Mouse (Mus musculus) ovary, adult 18-20 months (tissue): Measurements from ENCODE around the gene Spred1.

Experiments
- DNase-seq: peaks from one replicate; pipeline ENCODE4 v3.0.0; 2022; ENCODE audit warnings: low spot score, mixed read lengths

The Spred1 gene

DNA sequence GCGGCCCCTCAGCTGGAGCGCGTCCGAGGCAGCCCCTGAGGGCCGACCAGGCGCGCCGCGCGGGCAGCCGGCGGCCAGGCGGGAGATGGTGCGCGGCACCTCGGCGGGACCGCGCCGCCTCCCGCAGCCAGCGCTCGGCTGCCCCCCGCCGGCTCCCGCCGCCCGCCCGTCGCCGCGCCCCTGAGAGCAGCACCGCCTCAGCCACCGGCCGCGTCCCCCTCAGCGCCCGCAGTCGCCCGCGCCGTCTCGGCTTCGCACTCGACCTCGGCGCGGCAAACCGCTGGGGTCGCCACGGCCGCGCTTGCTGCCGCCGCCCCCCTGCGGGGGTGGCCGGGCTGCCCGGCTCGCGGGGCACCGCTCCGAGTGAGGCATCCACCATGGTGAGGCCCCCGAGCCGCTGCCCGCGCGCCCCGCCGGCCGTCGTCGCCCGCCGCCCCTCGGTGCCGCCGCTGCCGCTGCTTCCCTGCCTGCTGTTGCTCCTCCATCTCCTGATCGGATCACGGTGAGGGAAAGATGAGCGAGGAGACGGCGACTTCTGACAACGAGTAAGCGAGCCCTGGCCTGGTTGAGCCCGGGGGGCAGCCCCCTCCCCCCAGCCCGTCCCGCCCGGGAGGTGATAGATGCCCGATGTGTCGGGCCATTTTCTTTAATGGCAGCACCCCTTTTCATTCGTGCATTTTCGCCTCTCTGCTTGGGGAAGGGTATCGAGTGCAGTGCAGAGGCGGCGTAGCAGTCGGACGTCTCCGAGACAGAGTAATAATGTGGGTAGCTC lies at the start of gene Spred1:
Gene Spred1, plus strand, starts transcription at position 163 of the 772 bp plus-strand sequence.
- DNase-seq: no peak

DNA sequence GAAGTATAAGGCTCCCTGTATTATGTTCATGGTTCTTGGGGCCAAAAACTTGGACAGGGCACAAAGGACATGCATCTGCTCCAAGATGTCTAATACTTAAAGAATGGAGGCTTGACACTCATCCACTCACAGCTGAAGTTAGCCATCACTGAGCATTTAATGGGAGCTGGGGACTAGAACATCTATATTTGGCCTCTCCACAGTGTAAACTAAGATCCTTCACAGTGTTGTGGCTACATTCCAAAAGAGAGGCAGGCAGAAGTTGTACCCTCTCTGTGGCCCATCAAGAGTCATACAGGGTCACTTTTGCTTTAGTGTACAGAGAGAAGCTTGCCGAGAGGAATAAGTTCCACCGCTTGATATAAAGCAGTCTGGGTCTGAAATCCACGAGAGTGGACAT lies 49.6 kb upstream of the Spred1 start:
- DNase-seq: no peak

DNA sequence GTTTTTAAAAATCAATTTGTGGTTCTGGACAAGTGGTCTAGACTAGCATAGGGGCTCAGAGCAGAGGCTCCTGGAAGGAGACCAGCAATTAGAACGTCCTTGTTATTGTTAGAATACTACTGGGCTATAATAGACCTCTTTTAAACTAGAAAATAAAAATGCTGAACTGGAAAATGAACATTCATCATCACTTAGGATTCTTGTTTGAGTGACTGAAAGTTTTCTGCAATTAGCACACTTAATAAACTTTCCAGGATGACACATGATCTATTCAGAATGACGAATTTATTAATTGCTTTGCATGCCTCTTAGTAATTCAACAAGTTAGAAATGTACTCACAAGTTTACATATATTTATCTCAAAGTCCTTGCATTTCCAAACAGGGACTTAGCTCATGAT lies 42.5 kb upstream of the Spred1 start:
- no peak for DNase-seq

DNA sequence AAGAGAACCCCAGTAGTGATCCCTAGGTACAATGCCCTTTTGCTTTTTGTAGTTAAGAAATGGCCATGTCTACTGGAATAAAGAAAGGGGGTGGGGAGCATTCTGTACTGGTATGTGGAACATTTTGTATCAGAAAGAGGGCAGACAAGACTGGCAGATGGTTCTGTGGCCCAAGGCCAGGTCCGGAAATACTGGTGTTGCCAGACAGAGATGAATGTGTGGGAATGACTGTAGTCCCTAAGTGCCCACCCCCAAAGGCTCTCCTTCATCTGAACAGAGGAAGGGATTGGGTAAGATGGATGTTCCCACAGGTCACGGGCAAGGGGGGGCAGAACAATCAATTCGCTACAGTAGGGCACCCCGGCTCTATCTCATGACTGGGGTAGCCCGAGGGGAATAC lies 41.6 kb upstream of the Spred1 start:
- no peak for DNase-seq

DNA sequence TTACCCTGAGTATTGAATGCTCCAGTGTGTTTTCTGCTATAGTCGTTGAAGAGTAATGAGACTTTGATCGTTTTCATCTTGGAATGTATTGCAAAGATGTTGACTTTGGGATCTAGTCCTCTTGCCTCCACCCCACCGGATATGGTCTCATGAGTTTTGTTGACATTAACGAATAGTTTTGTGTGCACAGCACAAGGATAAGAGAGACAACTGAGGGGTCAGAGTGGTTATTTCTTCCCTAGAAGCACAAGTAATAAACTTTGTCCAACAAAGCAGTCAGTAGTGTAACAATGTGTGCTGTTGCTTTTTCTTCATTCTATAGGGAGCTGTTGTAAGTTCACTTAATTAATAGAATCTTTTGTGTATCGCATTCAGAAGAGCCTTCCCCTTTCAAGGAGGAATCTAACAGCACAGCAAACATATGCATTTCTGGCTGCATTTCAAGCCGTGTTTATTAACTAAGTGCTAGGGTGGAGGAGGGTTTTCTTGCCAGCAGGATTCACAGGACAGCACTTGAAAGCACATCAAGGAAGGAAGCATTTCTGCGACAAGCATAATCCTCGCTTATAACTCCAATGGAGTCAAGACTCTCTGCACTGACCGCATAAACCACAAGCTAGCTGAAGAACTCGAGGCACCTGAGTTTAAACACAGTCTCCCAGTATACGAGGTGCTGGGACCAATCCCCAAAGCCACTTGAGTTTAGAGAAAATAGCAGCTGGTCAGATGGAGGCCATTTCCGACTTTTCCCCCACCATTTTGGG lies 35.0 kb upstream of the Spred1 start:
- DNase-seq: no peak

DNA sequence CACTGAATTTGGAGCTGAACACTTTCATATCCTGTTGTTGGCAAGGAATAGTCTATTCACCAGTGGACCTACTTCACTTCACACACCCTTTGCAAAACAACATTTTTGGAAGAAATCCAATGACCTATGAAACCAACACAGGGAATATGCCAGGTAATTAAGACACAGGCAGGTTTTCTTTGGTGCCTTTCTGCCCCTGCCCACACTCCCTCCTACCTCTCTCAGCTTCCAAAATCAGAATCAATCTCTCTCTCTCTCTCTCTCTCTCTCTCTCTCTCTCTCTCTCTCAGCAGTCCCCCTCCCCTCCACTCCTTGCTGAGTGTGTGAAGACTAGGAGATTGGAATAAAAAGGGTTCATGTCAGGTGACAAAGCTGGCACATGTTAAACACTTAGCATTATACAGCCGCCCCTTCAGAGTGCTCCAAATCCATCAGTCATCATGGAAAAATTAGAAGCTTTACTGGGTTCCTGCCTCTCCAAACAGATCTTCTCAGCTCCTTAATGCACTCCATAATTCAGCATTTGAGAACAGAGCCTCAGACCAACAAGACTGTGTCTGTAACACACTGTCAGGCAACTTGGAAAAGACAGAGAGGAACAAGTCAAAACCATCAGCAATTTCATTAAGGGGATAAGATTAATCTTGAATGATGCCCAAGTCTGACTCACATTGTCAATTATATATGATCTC lies 34.3 kb upstream of the Spred1 start:
- DNase-seq: no peak

DNA sequence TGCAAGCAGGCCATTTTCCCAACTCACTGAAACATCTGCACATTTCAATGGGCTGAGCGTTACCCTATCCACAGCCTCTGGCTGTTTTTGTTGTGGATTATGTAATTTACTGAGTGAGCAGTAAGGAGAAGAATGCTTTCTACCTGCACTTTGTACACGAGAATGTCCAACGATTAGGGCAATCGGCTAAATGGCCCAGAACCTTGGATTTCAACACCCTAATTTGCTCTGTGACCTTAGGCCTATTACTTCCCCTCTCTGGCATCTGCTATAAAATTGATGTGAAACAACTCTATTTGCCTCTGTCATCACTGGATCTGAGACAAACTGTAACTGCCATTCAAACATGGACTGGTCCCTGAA lies 33.7 kb upstream of the Spred1 start:
- no peak for DNase-seq

DNA sequence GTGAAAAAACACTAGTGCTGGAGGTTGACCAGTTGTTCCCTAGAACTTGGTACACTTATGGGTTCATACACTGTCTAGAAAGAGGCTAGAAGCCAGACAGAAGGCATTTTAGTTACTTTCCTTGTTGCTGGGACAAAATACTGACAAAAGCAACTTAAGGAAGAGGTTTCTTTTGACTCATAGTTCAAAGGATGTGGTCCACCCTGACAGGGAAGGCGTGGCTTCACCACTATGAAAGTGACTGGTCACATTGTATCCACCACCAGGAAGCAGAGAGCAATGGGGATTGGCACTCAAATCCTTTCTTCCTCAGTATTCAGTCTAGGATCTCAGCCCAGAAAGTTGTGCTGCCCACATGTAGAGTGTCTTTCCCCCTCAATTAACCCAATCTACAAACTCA lies 31.7 kb upstream of the Spred1 start:
- DNase-seq: no peak

DNA sequence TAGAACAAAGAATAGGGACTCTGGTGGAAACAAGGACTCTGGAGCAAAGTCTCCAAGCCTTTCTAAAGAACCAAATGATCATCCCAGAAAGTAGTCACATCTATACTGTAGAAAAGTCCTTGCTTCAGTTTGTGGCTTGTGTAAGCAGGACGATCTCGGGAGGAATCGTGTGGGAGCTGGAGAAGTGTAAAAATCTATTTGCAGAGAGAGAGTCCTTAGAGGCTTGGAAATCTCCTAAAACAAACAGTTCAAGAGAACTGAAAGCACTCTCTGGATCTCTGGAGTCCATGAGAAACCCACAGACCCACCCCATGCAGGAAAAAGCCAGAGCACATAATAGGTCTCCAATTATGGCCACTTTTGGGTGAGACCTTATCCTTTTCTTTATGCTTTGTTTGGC lies 31.1 kb upstream of the Spred1 start:
- DNase-seq: no peak

DNA sequence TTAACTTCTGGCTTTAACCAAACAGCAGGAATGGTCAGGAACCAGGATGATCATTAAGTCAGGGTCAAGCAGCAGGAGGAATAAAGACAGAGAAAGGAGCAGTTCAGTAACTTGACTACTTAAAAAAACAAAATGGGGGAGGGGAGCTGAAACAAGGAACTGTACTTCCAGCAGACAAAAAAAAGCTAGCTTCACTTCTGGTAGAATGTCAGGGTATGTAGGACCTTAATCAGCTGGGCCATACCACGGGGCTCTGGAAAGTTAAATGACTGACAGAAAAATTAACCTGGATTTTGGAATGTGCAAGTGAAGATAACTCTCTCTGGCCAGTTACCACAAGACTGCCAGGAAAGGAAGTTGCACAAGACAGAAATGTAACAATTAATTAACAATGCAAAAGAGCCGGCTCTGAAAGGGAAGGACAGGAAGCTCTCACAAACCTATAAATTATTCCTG lies 28.2 kb upstream of the Spred1 start:
- no peak for DNase-seq

DNA sequence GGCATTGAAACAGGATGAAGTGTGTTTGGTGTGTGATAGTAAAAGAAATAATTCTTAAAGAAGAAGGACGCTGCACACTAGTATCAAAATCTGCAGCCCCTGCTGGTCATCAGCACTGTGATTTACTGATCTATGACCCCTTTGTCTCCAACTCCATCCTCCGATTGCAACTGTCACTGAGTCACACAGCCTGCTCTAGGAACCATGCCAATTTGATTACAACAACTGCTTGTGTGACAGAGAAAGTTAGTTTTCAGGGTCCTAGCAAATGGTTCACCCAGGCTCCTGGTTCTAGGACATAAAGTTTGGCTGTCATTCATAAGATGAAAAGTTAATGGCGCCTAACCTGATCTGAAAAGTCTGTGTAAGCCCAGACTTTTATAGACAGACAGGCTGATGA lies 25.7 kb upstream of the Spred1 start:
- no peak for DNase-seq

DNA sequence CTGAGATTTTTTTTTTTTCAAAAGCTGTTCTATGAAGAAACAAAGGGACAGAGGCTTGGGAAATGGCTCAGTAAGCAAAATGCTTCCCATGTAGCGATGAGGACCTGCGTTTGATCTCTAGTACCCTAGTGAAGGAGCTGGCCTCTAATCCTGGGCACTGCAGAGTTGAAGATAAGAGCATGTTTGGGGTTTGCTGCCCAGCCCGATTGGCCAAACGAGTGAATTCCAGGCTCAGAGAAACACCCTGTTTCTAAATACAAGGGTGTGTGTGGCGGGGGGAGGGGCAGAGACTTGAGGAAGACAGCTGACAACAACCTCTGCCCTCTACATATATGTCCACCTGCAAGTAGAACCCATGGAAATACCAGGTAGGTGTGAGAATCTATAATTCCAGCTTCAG lies 23.9 kb upstream of the Spred1 start:
- no peak for DNase-seq

DNA sequence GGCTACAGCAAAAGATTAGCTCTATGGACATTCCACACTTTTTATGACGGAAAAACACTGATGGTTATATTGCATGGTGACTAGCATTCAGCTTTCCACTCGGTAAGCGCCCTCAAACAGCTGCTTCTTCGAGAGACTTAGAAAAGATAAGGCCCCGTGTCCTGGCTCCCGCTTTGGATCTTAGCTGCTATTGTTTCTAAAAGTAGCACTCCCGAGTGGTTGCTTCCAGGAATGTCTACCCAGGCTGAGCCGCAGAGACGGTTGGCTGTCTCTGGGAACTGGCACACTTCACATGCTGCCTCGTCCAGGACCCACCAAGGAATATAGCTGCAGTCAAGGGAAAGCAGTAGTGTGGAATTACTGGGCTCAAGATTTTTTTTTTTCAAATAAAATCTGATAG lies 21.9 kb upstream of the Spred1 start:
- DNase-seq: no peak

DNA sequence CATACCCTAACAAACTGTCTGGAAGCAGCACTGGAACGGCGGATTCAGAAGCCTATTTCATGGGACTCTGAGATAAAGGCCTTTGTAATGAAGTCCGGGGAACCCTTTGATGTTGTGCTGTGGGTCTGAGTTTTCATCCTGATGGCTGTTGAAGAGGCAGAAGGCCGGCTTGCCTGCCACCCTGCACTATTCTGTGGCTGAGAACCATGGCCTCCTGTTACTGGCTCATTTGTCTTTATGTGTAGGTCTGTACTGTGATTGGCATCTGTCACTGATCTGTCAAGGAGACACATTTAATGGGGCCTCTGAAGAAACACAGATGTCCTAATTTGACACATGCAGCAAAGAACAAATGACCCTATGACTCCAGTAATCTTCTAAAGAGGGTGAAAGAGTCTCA lies 17.7 kb upstream of the Spred1 start:
- DNase-seq: no peak

DNA sequence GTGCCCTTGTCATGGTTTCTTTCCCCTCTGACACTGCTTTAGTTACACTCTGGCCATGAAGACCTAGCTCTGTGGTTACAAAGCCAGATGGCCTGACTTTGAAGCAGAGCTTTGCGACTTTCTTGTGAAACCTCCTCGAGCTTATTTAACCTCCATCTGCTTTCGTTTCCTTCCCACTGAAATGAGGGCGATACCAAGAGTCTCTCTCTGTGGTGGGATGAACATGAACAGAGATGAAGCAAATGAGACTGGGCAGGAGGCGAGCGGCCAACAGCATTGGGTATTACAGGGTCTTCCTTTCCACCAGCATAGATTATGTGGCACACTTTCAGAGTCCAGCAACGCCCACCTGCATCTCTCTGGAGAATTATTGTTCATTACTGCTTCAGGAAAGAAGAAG lies 15.8 kb upstream of the Spred1 start:
- DNase-seq: no peak

DNA sequence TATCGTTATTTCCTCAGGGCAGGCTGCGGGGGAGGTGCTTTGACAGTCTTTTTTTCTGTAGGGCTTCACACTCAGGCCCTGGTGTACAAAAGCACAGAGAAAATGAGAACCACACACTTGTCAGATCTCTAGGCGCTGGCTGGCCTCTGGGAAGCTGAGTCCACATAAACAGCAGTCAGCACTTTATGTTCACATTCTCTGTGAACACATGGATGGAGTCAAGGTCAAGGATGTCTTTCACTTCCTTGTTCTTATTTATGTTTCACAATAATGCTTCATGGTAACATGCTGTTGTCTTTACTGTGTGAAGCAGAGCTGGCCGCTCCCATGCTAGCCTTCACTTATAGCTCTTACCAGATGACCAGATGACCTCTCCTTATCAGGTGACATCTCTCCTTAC lies 13.1 kb upstream of the Spred1 start:
- no peak for DNase-seq

DNA sequence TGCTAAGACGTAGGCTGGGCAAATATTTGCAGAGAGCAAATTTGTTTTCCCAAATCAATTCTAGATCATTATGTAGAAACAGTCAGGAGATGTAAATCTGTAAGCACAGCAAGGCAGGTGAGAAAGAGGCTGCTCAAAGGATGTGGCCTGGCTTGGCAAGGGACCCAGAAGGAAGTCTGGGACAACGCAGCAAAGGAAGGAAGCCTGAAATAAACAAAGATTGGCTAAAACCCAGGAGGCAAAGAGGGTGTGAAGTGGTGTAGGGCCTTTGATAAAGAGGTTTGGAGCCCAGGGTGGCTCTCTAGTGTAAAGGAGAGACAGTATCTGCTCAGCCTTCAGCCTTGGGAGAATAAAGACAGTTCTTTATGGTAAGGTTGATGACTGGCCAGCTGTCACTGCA lies 11.9 kb upstream of the Spred1 start:
- DNase-seq: no peak

DNA sequence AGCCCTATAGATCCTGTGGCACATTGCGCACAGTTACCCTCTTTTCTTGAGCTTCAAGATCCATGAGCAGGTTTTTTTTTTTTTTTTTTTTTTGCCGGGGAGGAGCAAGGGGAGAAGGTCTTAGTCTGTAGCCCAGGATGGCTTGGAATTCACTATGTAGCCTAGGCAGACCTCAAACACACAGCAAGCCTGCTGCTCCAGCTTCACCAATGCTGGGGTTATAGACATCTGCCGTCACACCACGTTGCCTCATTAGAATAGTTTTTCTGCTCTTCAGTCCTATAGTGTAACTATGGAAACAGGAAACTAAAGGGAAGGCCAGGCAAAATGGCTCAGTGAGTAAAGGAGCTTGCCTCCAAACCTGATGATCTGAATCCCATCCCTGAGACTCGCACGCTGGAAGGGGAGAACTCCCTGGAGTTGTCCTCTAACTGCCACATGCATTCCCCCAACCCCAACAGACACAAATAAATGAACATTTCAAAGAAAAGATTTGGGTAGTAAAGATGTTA lies 10.8 kb upstream of the Spred1 start:
- no peak for DNase-seq

DNA sequence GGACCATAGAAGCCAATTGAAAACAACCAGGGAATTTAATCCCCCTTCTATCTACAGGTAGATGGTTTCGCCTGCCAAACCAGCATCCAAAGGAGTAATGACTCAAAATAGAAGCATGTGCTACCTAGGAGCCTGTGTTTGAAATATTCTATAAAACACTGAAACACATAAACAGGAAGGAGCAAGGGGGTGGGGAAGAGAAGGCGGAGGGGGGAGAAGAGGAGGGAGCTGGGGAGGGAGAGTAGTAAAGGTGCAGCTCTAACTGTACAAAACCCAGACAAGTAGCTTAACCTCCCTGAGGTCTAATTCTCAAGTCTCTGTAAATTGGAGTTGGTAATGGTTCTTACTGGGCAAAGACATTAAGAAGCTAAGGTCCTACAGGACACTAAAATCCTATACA lies 7.9 kb upstream of the Spred1 start:
- no peak for DNase-seq

DNA sequence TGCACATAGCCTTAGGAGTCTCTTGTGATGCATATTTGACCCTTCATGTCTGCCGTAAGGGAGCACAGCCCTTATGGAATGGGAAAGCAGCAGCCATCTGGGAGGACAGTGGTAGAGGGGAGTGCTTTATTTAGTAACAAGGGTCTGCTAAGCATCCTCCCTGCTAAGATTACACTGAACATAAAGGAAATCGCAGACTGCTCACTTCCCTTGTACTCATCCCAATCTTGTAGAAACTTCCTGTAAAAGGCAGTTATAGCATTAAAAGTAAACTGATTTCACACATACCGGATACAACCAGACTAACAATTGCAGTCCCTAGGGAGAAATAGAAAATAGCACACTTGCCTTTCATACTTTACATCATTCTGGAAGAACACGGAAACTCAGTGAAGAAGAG lies 7.4 kb upstream of the Spred1 start:
- DNase-seq: no peak

DNA sequence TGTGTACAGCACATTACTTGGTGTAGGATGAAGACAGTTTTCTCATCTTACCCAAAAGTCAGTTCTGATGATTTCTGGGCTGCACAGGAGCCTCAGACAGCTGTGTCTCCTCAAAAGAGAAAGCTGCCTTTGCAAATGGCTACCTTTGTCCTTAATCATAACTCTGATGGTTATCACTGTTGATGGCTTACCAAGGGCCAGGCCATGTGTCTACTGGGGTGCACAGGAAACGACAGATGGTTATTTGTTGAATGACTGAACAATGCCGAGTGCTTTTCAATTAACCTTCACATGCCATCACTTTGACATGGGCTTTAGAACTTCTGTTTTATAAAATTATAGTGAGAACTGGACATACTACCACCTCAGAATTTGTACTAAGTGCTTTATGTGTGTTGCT lies 2.7 kb upstream of the Spred1 start:
- no peak for DNase-seq

DNA sequence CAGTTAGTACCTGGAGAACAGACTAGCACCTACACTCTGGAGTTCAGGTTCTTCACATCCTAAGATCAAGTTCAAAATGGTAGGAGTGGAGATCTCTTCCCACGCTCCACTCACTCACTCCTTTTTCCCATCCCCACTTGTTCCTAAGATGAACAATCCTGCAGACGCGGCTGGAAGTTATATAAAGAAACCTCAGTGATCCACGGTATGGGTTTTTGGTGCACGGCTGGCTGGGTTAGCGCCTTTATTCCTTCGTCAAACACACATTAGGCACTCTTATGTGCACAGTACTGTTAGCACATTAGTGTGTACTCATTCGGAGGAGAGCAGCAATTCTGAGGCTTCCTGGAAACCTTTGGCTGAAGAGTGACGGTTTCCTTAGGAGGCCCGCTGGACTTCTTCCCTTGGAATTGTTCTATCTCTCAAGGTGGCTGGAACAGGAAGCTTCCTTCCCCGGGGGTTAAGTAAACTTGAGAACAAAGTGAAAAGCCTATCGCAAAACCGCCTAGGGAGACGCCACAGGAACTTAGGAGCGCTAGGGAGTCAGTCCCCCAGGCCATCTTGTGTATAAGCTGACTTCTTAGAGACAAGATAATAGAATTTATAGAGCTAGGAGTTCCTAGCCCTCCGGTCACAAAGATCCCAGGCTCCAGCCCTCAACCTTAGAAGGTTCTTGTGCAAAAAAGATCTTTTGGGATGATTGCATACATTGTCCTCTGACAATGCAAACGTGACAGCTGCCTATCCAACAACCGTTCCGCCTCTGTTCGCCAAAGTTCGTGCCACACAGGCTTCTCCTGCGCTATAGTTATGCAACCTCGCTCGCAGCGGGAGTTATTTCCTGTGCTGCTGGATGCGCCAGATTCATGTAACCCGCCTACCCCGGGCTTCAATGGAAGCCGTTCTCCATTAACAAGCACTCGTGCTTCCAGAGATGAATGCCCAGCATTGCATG lies 1.6 kb upstream of the Spred1 start:
- peak; percentile 62 for DNase-seq
